Mouse (Mus musculus): ENCODE results near the gene Cdkn2b. TPM values are rescaled to one million over a fixed set of nuclear protein-coding genes. Genes with fewer than 3 reads are reported as not detected.
A peak's percentile ranks its signal among the peaks of the same experiment; 100 is the strongest.

Gene Cdkn2b
- polyA plus RNA-seq, 1 experiment from 2014 or later, result 0.71 TPM

- peaks cover 4% of the 10 kb centered on the region; the same call in 1 of the 2 replicates for H3K4me1 ChIP-seq (replicated peaks; ENCODE audit: control insufficient read depth, insufficient read depth, low read length)
- H3K4me3 ChIP-seq (ENCODE audit: low read depth, low read length), result no peak overlapping the region
- WGBS, result 12% methylated on average over 13 of the region's 13 CpGs
- no peak for ATAC-seq (replicated peaks; ENCODE audit: low FRiP score)
- H3K36me3 ChIP-seq (ENCODE audit: control insufficient read depth, insufficient read depth, low read length), result no peaks in the 10 kb centered on the region
- no peak for DNase-seq (ENCODE audit: low spot score)
- H3K27me3 ChIP-seq (replicated peaks; ENCODE audit: control insufficient read depth, insufficient read depth, low read length), result peaks cover 43% of the 10 kb centered on the region
- H3K4me2 ChIP-seq, result no peak overlapping the region
- no peak overlapping the region for H3K27ac ChIP-seq (ENCODE audit: low read depth, low read length)
- no peaks in the 10 kb centered on the region for H3K9me3 ChIP-seq (ENCODE audit: control insufficient read depth, low read length)
- H3K9ac ChIP-seq (ENCODE audit: low read depth, low read length), result no peak overlapping the region
Measured at GRCm38 (mm10) chr4:89313461-89313860, 2.6 kb upstream of the Cdkn2b start.

- Histone ChIP-seq H3K9ac (ENCODE audit: low read depth, low read length) (no peak overlapping the region), H3K4me1 (replicated peaks; ENCODE audit: control insufficient read depth, insufficient read depth, low read length) (peaks cover 4% of the 10 kb centered on the region; the same call in 1 of the 2 replicates), H3K27ac (ENCODE audit: low read depth, low read length) (no peak overlapping the region), H3K4me3 (ENCODE audit: low read depth, low read length) (no peak overlapping the region), H3K4me2 (peak overlapping the region; percentile 100), H3K9me3 (ENCODE audit: control insufficient read depth, low read length) (no peaks in the 10 kb centered on the region), H3K27me3 (replicated peaks; ENCODE audit: control insufficient read depth, insufficient read depth, low read length) (peaks cover 76% of the 10 kb centered on the region), H3K36me3 (ENCODE audit: control insufficient read depth, insufficient read depth, low read length) (no peaks in the 10 kb centered on the region)
- ATAC-seq (replicated peaks; ENCODE audit: low FRiP score) (no peak), DNase-seq (ENCODE audit: low spot score) (no peak)
- WGBS, result 3% methylated on average over 11 of the region's 11 CpGs
Measured at GRCm38 (mm10) chr4:89309996-89310395, 843 bp downstream of the Cdkn2b start.

DNA sequence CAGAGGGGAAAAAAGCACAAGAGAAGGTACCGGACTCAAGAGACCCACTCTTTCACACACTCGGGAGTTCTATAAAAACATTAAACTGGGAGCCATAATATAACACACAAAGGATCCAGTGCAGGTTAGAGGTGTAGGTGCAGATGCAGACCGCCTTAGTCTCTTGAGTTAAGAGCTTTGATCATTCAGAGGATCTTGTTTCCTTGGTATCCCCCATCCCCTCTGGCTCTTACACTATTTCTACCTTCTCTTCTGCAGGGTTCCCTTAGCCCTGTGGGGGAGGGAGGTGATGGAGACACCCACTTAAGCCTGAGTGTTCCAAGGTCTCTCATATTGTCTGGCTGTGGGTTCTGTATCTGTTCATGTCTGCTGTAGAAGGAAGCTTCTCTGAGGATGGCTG is 2.8 kb downstream of the Cdkn2b start:
- no peak for ATAC-seq (replicated peaks; ENCODE audit: low FRiP score)
- H3K4me3 ChIP-seq (ENCODE audit: low read depth, low read length), result no peak overlapping the region

GRCm38 (mm10) chr4:89306798-89307365 is 4.0 kb downstream of the Cdkn2b start:
- Histone ChIP-seq H3K4me1 (replicated peaks; ENCODE audit: control insufficient read depth, insufficient read depth, low read length) (peaks cover 4% of the 10 kb centered on the region; the same call in 1 of the 2 replicates), H3K36me3 (ENCODE audit: control insufficient read depth, insufficient read depth, low read length) (no peaks in the 10 kb centered on the region), H3K9me3 (ENCODE audit: control insufficient read depth, low read length) (no peaks in the 10 kb centered on the region), H3K4me3 (ENCODE audit: low read depth, low read length) (no peak overlapping the region), H3K27me3 (replicated peaks; ENCODE audit: control insufficient read depth, insufficient read depth, low read length) (peaks cover 90% of the 10 kb centered on the region), H3K9ac (ENCODE audit: low read depth, low read length) (no peak overlapping the region), H3K4me2 (no peak overlapping the region), H3K27ac (ENCODE audit: low read depth, low read length) (no peak overlapping the region)
- ATAC-seq (replicated peaks; ENCODE audit: low FRiP score) (no peak), DNase-seq (ENCODE audit: low spot score) (no peak)
- WGBS, result 2% methylated on average over 25 of the region's 25 CpGs

More for the DNA sequence above, 2.8 kb downstream of the Cdkn2b start:
- Histone ChIP-seq H3K4me2 (no peak overlapping the region), H3K36me3 (ENCODE audit: control insufficient read depth, insufficient read depth, low read length) (no peaks in the 10 kb centered on the region), H3K9ac (ENCODE audit: low read depth, low read length) (no peak overlapping the region), H3K4me1 (replicated peaks; ENCODE audit: control insufficient read depth, insufficient read depth, low read length) (peaks cover 4% of the 10 kb centered on the region; the same call in 1 of the 2 replicates), H3K27ac (ENCODE audit: low read depth, low read length) (no peak overlapping the region), H3K27me3 (replicated peaks; ENCODE audit: control insufficient read depth, insufficient read depth, low read length) (peaks cover 90% of the 10 kb centered on the region), H3K9me3 (ENCODE audit: control insufficient read depth, low read length) (no peaks in the 10 kb centered on the region)
- no peak for DNase-seq (ENCODE audit: low spot score)
- 20% methylated on average over 3 of the region's 3 CpGs for WGBS

DNA sequence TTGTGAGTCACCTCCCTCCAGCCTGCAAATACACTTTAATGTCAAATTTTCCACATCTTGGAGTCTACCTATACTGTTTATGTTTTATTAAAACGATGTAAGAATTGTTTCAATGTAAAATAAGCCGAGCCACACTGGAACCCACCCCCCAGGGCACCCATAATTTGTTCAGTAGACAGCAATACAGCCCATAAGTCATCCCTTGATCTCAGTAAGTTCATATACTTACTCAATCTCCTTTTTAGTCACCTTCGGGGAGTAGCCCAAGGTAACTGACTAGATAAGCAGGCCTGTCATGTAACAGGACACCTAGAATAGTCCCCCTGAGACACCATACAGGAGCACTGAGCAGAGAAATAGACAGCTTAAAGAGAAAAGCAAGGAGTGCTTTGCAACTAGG is 5.1 kb downstream of the Cdkn2b start:
- Histone ChIP-seq H3K9ac (ENCODE audit: low read depth, low read length) (no peak overlapping the region), H3K27ac (ENCODE audit: low read depth, low read length) (no peak overlapping the region), H3K9me3 (ENCODE audit: control insufficient read depth, low read length) (no peaks in the 10 kb centered on the region), H3K4me2 (no peak overlapping the region), H3K36me3 (ENCODE audit: control insufficient read depth, insufficient read depth, low read length) (no peaks in the 10 kb centered on the region), H3K4me3 (ENCODE audit: low read depth, low read length) (no peak overlapping the region), H3K4me1 (replicated peaks; ENCODE audit: control insufficient read depth, insufficient read depth, low read length) (peaks cover 2% of the 10 kb centered on the region; the same call in 1 of the 2 replicates), H3K27me3 (replicated peaks; ENCODE audit: control insufficient read depth, insufficient read depth, low read length) (peaks cover 91% of the 10 kb centered on the region)
- ATAC-seq (replicated peaks; ENCODE audit: low FRiP score) (no peak), DNase-seq (ENCODE audit: low spot score) (no peak)
- WGBS, result 7% methylated on average over 3 of the region's 3 CpGs

- Histone ChIP-seq H3K27ac (ENCODE audit: low read depth, low read length) (no peak overlapping the region), H3K27me3 (replicated peaks; ENCODE audit: control insufficient read depth, insufficient read depth, low read length) (peaks cover 90% of the 10 kb centered on the region), H3K4me2 (no peak overlapping the region), H3K36me3 (ENCODE audit: control insufficient read depth, insufficient read depth, low read length) (no peaks in the 10 kb centered on the region), H3K4me3 (ENCODE audit: low read depth, low read length) (no peak overlapping the region), H3K9ac (ENCODE audit: low read depth, low read length) (no peak overlapping the region), H3K9me3 (ENCODE audit: control insufficient read depth, low read length) (no peaks in the 10 kb centered on the region), H3K4me1 (replicated peaks; ENCODE audit: control insufficient read depth, insufficient read depth, low read length) (no peaks in the 10 kb centered on the region)
- ATAC-seq (replicated peaks; ENCODE audit: low FRiP score) (0 out of 2 replicates have a peak, but pooled peaks have one; percentile 39), DNase-seq (ENCODE audit: low spot score) (no peak)
- 2% methylated on average over 14 of the region's 14 CpGs for WGBS
Measured at GRCm38 (mm10) chr4:89303281-89303995, 7.4 kb downstream of the Cdkn2b start.

- H3K36me3 ChIP-seq (ENCODE audit: control insufficient read depth, insufficient read depth, low read length), result no peaks in the 10 kb centered on the region
- H3K4me1 ChIP-seq (replicated peaks; ENCODE audit: control insufficient read depth, insufficient read depth, low read length), result no peaks in the 10 kb centered on the region
- no peak overlapping the region for H3K4me2 ChIP-seq
- H3K9me3 ChIP-seq (ENCODE audit: control insufficient read depth, low read length), result no peaks in the 10 kb centered on the region
- no peak overlapping the region for H3K27ac ChIP-seq (ENCODE audit: low read depth, low read length)
- H3K9ac ChIP-seq (ENCODE audit: low read depth, low read length), result no peak overlapping the region
- ATAC-seq (replicated peaks; ENCODE audit: low FRiP score), result no peak
- H3K4me3 ChIP-seq (ENCODE audit: low read depth, low read length), result no peak overlapping the region
- no peak for DNase-seq (ENCODE audit: low spot score)
- peaks cover 88% of the 10 kb centered on the region for H3K27me3 ChIP-seq (replicated peaks; ENCODE audit: control insufficient read depth, insufficient read depth, low read length)
- 9% methylated on average over 1 of the region's 1 CpGs for WGBS
Measured at GRCm38 (mm10) chr4:89302129-89302528, 8.7 kb downstream of the Cdkn2b start.

- WGBS, result 2% methylated on average over 2 of the region's 2 CpGs
- Histone ChIP-seq H3K27me3 (replicated peaks; ENCODE audit: control insufficient read depth, insufficient read depth, low read length) (peaks cover 89% of the 10 kb centered on the region), H3K4me3 (ENCODE audit: low read depth, low read length) (no peak overlapping the region)
Measured at GRCm38 (mm10) chr4:89299721-89300120, 11.1 kb downstream of the Cdkn2b start.

More at GRCm38 (mm10) chr4:89299721-89300120, 11.1 kb downstream of the Cdkn2b start:
- no peaks in the 10 kb centered on the region for H3K9me3 ChIP-seq (ENCODE audit: control insufficient read depth, low read length)
- DNase-seq (ENCODE audit: low spot score) (no peak), ATAC-seq (replicated peaks; ENCODE audit: low FRiP score) (no peak)
- no peak overlapping the region for H3K4me2 ChIP-seq
- no peaks in the 10 kb centered on the region for H3K36me3 ChIP-seq (ENCODE audit: control insufficient read depth, insufficient read depth, low read length)
- no peak overlapping the region for H3K9ac ChIP-seq (ENCODE audit: low read depth, low read length)
- H3K4me1 ChIP-seq (replicated peaks; ENCODE audit: control insufficient read depth, insufficient read depth, low read length), result no peaks in the 10 kb centered on the region
- no peak overlapping the region for H3K27ac ChIP-seq (ENCODE audit: low read depth, low read length)

Data from liver, embryonic 11.5 days (tissue).